Mouse (Mus musculus) mesoderm, embryonic 11.5 days (tissue): ENCODE data around the gene Cd300a.

ENCODE experiments used
- DNase-seq: peaks from one replicate; pipeline ENCODE4 v3.0.0-alpha.2; 2012; ENCODE audit warnings: low read depth, low spot score

Cd300a gene

GRCm38 (mm10) chr11:114889991-114890518 lies at the start of gene Cd300a:
Gene Cd300a (plus strand): TSS chr11:114890041.
- no peak for DNase-seq

- DNase-seq: no peak
Observed at GRCm38 (mm10) chr11:114843818-114844463, 45.9 kb upstream of the Cd300a start.

- DNase-seq: no peak
Observed at GRCm38 (mm10) chr11:114844464-114845220, 45.2 kb upstream of the Cd300a start.

GRCm38 (mm10) chr11:114846336-114846735 lies 43.5 kb upstream of the Cd300a start:
- DNase-seq: no peak

- DNase-seq: no peak
Observed at GRCm38 (mm10) chr11:114847008-114847407, 42.8 kb upstream of the Cd300a start.

GRCm38 (mm10) chr11:114849572-114849971 lies 40.3 kb upstream of the Cd300a start:
- no peak for DNase-seq

- DNase-seq: no peak
Observed at GRCm38 (mm10) chr11:114850066-114850451, 39.8 kb upstream of the Cd300a start.

- peak; percentile 69 for DNase-seq
Observed at GRCm38 (mm10) chr11:114850452-114851268, 39.2 kb upstream of the Cd300a start, which contains the start of gene Gprc5c. Gene Gprc5c (plus strand): TSS chr11:114851152.

GRCm38 (mm10) chr11:114851269-114851607 lies 38.6 kb upstream of the Cd300a start:
- no peak for DNase-seq

GRCm38 (mm10) chr11:114851608-114852310 lies 38.1 kb upstream of the Cd300a start:
- peak; percentile 70 for DNase-seq

- peak; percentile 76 for DNase-seq
Observed at GRCm38 (mm10) chr11:114852311-114853173, 37.3 kb upstream of the Cd300a start.

- DNase-seq: no peak
Observed at GRCm38 (mm10) chr11:114853174-114853838, 36.5 kb upstream of the Cd300a start.

- no peak for DNase-seq
Observed at GRCm38 (mm10) chr11:114854581-114854980, 35.3 kb upstream of the Cd300a start.

GRCm38 (mm10) chr11:114856125-114856524 lies 33.7 kb upstream of the Cd300a start:
- DNase-seq: no peak

- DNase-seq: no peak
Observed at GRCm38 (mm10) chr11:114858641-114859040, 31.2 kb upstream of the Cd300a start.

- no peak for DNase-seq
Observed at GRCm38 (mm10) chr11:114861057-114861456, 28.8 kb upstream of the Cd300a start.

GRCm38 (mm10) chr11:114862687-114863086 lies 27.2 kb upstream of the Cd300a start:
- no peak for DNase-seq

- DNase-seq: no peak
Observed at GRCm38 (mm10) chr11:114863918-114864420, 25.9 kb upstream of the Cd300a start.

- no peak for DNase-seq
Observed at GRCm38 (mm10) chr11:114865999-114866398, 23.8 kb upstream of the Cd300a start.
